Mouse (Mus musculus) heart, adult 2 months (tissue): Measurements from ENCODE around the gene Atxn7. TPM values are rescaled to one million over a fixed set of nuclear protein-coding genes. Genes with fewer than 3 reads are reported as not detected.

Experiments
- DNase-seq, 2 experiments: peaks; one replicate each; pipeline ENCODE4 v3.0.0; 2021
- H3K27ac ChIP-seq: fragments of 200-600 bp; 2 replicates; pipeline ENCODE4 v1.8.1; 2022
- H3K27me3 ChIP-seq: fragments of 200-500 bp; 2 replicates; pipeline ENCODE4 v1.6.1; 2012; ENCODE audit warnings: mild to moderate bottlenecking, low read length, inconsistent platforms, mixed read lengths; ENCODE audit not compliant: control insufficient read depth, insufficient read depth
- H3K36me3 ChIP-seq: fragments of 200-500 bp; 2 replicates; pipeline ENCODE4 v1.6.1; 2012; ENCODE audit warnings: low read length, inconsistent platforms; ENCODE audit not compliant: control insufficient read depth, insufficient read depth
- H3K4me1 ChIP-seq: fragments of 200-500 bp; 2 replicates; pipeline ENCODE4 v1.6.1; 2011; ENCODE audit warnings: low read length; ENCODE audit not compliant: control insufficient read depth, insufficient read depth
- H3K4me3 ChIP-seq: fragments of 200-600 bp; 2 replicates; pipeline ENCODE4 v1.8.1; 2022
- H3K79me2 ChIP-seq: fragments of 200-500 bp; replicated peaks from 2 replicates; pipeline ENCODE4 v1.6.1; 2012; ENCODE audit warnings: mild to moderate bottlenecking, inconsistent platforms, low read length, moderate library complexity, mixed read lengths; ENCODE audit not compliant: control insufficient read depth, insufficient read depth
- H3K9ac ChIP-seq: fragments of 200-500 bp; 2 replicates; pipeline ENCODE4 v1.6.1; 2012; ENCODE audit warnings: low read depth, mild to moderate bottlenecking, control low read depth, inconsistent platforms, low read length, mixed read lengths
- CTCF ChIP-seq: fragments of 200-600 bp; IDR thresholded peaks from 2 replicates; pipeline ENCODE4 v1.8.1; 2022; ENCODE audit warnings: antibody characterized with exemption, mild to moderate bottlenecking, moderate library complexity
- EP300 ChIP-seq: fragments of 200-500 bp; IDR thresholded peaks from 2 replicates; pipeline ENCODE4 v1.6.1; 2011; ENCODE audit warnings: low read depth, low read length, control low read depth; ENCODE audit not compliant: insufficient read depth
- POLR2A ChIP-seq: fragments of 200-500 bp; IDR thresholded peaks from 2 replicates; pipeline ENCODE4 v1.6.1; 2011; ENCODE audit warnings: mild to moderate bottlenecking, low read depth, low read length, control low read depth; ENCODE audit not compliant: insufficient read depth
- whole genome bisulfite sequencing: fragments of 180-500 bp; shearing (Covaris S2); methylation state at CpG from one replicate; pipeline ENCODE4 v1.1.7; 2018; 5-methylcytosine and 5-hydroxymethylcytosine counted together
- intact Hi-C: fragments of 180-260 bp; cut with DNase I; formaldehyde crosslinking; loops from one replicate; pipeline ENCODE4 v1.15.1; 2025
- polyA plus RNA-seq: library from polyadenylated mRNA; depleted of rRNA; stranded (reverse); fragments of >200 nt; gene quantifications from 2 replicates; pipeline ENCODE4 v1.2.3, GENCODE M21; 2012
- total RNA-seq, 2 experiments: library from RNA; stranded (reverse); gene quantifications; 2 replicates each; pipeline ENCODE4 v1.2.3; 2021

Atxn7 gene
- total and polyA plus RNA-seq, 3 experiments, result 13.9 to 16.2 (median 16.1) TPM

- Histone ChIP-seq H3K36me3 (no peaks in the 10 kb centered on the region), H3K27ac (no peak overlapping the region), H3K79me2 (no peaks in the 10 kb centered on the region), H3K27me3 (no peaks in the 10 kb centered on the region), H3K4me1 (no peaks in the 10 kb centered on the region), H3K4me3 (no peak overlapping the region), H3K9ac (no peak overlapping the region)
- intact Hi-C loops, result loop anchor here (5.0 to 10.0 kb wide), 4 partner anchors 46 to 744 kb away; no protein-coding TSS in a partner anchor
- TF ChIP-seq CTCF, result no peak; the same call in 1 of the 2 replicates
- no peak for TF ChIP-seq POLR2A
- TF ChIP-seq EP300, result peak; percentile 80; the same call in 1 of the 2 replicates
- 29% methylated on average over 10 of the region's 10 CpGs for WGBS
- peak; percentile 83 to 88 for DNase-seq
Observed at GRCm38 (mm10) chr14:14098330-14098980, 137.2 kb downstream of the Atxn7 start.

DNA sequence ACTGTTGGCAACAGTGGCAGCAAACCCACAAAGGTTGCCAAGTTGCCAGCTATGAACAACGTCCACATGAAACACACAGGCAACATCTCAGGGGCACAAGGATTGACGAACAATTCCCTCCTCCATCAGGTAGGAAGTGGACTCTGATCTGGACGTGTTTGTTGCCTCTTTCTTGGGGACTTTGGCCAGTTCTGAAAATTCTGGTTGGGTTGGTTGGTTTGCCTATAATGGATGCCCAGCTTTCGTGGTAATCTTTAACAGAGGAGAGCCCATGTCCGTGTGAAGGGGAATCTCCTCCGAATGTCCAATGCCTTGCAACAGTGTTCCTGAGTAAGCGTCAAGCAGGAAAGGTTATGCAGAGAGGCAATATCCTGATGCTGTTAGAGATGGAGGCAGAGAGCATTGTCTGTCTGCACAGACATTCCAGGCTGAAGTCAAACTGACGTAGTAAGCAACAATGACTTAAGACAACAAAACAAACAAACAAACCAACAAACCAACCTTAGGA lies 139.6 kb downstream of the Atxn7 start:
- WGBS, result 91% methylated on average over 8 of the region's 8 CpGs

GRCm38 (mm10) chr14:14101296-14101695 lies 140.1 kb downstream of the Atxn7 start:
- TF ChIP-seq CTCF, result no peak
- TF ChIP-seq POLR2A, result no peak
- TF ChIP-seq EP300, result no peak
- Histone ChIP-seq H3K36me3 (no peaks in the 10 kb centered on the region), H3K9ac (no peak overlapping the region), H3K79me2 (no peaks in the 10 kb centered on the region), H3K27me3 (no peaks in the 10 kb centered on the region), H3K4me1 (no peaks in the 10 kb centered on the region), H3K27ac (no peak overlapping the region), H3K4me3 (no peak overlapping the region)
- intact Hi-C loops, result no loop called here
- no peak for DNase-seq
- 89% methylated on average over 9 of the region's 9 CpGs for WGBS

More for the DNA sequence above, 139.6 kb downstream of the Atxn7 start:
- DNase-seq, result no peak
- Histone ChIP-seq H3K4me3 (no peak overlapping the region), H3K27me3 (no peaks in the 10 kb centered on the region), H3K4me1 (no peaks in the 10 kb centered on the region), H3K27ac (no peak overlapping the region), H3K79me2 (no peaks in the 10 kb centered on the region), H3K36me3 (no peaks in the 10 kb centered on the region), H3K9ac (no peak overlapping the region)
- intact Hi-C loops, result no loop called here
- TF ChIP-seq POLR2A (no peak), CTCF (no peak), EP300 (no peak)

DNA sequence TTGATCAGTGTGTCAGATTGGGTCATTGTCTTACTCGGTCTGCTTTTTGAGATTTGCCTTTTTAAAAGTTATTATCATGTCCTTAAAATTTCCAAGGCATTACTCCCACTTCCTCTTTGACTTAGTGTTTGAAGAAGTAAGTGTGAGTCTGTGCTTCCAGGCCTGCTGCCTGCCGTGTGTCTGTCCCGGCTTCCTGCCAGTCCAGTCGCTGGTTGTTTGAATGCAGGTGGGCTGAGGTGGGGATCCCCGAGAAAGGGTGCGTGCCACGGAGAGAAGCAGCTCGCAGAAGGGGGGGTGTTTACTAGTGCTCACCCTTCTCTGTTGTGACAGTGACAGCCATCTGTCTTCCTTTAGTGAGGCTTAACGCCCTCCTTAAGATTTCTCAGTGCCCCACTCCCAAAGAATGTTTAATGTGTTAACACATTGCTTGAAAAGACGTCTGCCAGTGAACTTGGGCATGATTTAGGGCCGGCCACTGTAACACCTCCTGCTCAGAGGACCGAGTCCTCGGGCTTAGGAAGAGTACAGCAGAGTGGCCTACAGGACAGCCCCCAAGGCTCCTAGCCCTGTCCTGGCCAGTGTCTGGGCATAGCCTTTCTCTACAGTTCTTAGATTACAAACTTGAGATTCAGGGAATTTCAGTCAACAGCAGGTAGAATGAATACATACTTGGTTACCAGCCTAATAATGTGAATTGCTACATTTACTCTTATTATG lies 143.1 kb downstream of the Atxn7 start:
- intact Hi-C loops, result no loop called here
- Histone ChIP-seq H3K36me3 (no peaks in the 10 kb centered on the region), H3K27me3 (no peaks in the 10 kb centered on the region), H3K9ac (no peak overlapping the region), H3K79me2 (no peaks in the 10 kb centered on the region), H3K4me1 (no peaks in the 10 kb centered on the region), H3K4me3 (no peak overlapping the region), H3K27ac (no peak overlapping the region)
- WGBS, result 67% methylated on average over 13 of the region's 13 CpGs
- TF ChIP-seq CTCF, result no peak
- TF ChIP-seq EP300, result no peak
- no peak for TF ChIP-seq POLR2A
- DNase-seq, result no peak

GRCm38 (mm10) chr14:14104930-14105318 lies 143.7 kb downstream of the Atxn7 start:
- Histone ChIP-seq H3K9ac (no peak overlapping the region), H3K4me1 (no peaks in the 10 kb centered on the region), H3K36me3 (no peaks in the 10 kb centered on the region), H3K4me3 (no peak overlapping the region), H3K27me3 (no peaks in the 10 kb centered on the region), H3K27ac (no peak overlapping the region), H3K79me2 (no peaks in the 10 kb centered on the region)
- intact Hi-C loops, result no loop called here
- TF ChIP-seq EP300 (no peak), CTCF (no peak), POLR2A (no peak)
- 79% methylated on average over 2 of the region's 2 CpGs for WGBS
- DNase-seq, result no peak

- DNase-seq, result no peak
- no peaks in the 10 kb centered on the region for H3K4me1 ChIP-seq
- 68% methylated on average over 4 of the region's 4 CpGs for WGBS
- no peaks in the 10 kb centered on the region for H3K79me2 ChIP-seq
- H3K27ac ChIP-seq, result no peak overlapping the region
- no peaks in the 10 kb centered on the region for H3K27me3 ChIP-seq
- H3K36me3 ChIP-seq, result peaks cover 12% of the 10 kb centered on the region
- no peak for TF ChIP-seq POLR2A
- no peak for TF ChIP-seq EP300
- intact Hi-C loops, result no loop called here
- no peak overlapping the region for H3K4me3 ChIP-seq
- H3K9ac ChIP-seq, result no peak overlapping the region
Observed at GRCm38 (mm10) chr14:14110710-14111109, 149.5 kb downstream of the Atxn7 start.
